Mouse (Mus musculus): Measurements from ENCODE around the gene Clec2i. TPM values are rescaled to one million over a fixed set of nuclear protein-coding genes. Genes with fewer than 3 reads are reported as not detected.
"Not testable (repeated sequence)": the region's sequence is repeated elsewhere in the genome, so short reads cannot be mapped to it uniquely, and the experiment has no call there.

Gene Clec2i
- polyA plus RNA-seq (2015; fragmentation: Nextera tagmentation; extraction: Ambion mirVana): 0.09 and 0.16 TPM in 2 replicates

GRCm38 (mm10) chr6:128887091-128887790 is at the start of gene Clec2i:
Gene Clec2i, plus strand, starts transcription at chr6:128887588.
- 53% methylated on average over 6 of the region's 6 CpGs for WGBS (ENCODE audit: insufficient replicate concordance)
- not testable (repeated sequence) for H3K9ac ChIP-seq; DNase-seq; H3K36me3 ChIP-seq; H3K27ac ChIP-seq; H3K9me3 ChIP-seq (replicated peaks); H3K4me3 ChIP-seq (replicated peaks); ATAC-seq (ENCODE audit: low read depth); H3K4me1 ChIP-seq (replicated peaks); H3K27me3 ChIP-seq
- peak within 1 kb of the TSS; percentile 23 for H3K4me2 ChIP-seq

GRCm38 (mm10) chr6:128838342-128839265 is 48.8 kb upstream of the Clec2i start:
- Histone ChIP-seq H3K9ac (peak overlapping the region; percentile 83), H3K27ac (peak overlapping the region; percentile 81), H3K4me3 (replicated peaks) (peak overlapping the region; percentile 80), H3K4me2 (peak overlapping the region; percentile 78), H3K9me3 (replicated peaks) (no peaks in the 10 kb centered on the region), H3K4me1 (replicated peaks) (peaks cover 54% of the 10 kb centered on the region), H3K36me3 (no peaks in the 10 kb centered on the region), H3K27me3 (no peaks in the 10 kb centered on the region)
- ATAC-seq (ENCODE audit: low read depth) (peak; percentile 75), DNase-seq (peak; percentile 80)
- WGBS (ENCODE audit: insufficient replicate concordance): under 1% methylated on average over 49 of the region's 49 CpGs

GRCm38 (mm10) chr6:128839266-128839771 is 48.1 kb upstream of the Clec2i start:
- Histone ChIP-seq H3K9me3 (replicated peaks) (no peaks in the 10 kb centered on the region), H3K9ac (peak overlapping the region; percentile 59), H3K27me3 (no peaks in the 10 kb centered on the region), H3K4me2 (peak overlapping the region; percentile 78), H3K27ac (peak overlapping the region; percentile 81), H3K4me3 (replicated peaks) (peak overlapping the region; percentile 80), H3K36me3 (no peaks in the 10 kb centered on the region), H3K4me1 (replicated peaks) (peaks cover 61% of the 10 kb centered on the region)
- under 1% methylated on average over 17 of the region's 17 CpGs for WGBS (ENCODE audit: insufficient replicate concordance)
- ATAC-seq (ENCODE audit: low read depth) (peak; percentile 37), DNase-seq (peak; percentile 78)

- 43% methylated on average over 7 of the region's 7 CpGs for WGBS (ENCODE audit: insufficient replicate concordance)
Observed at GRCm38 (mm10) chr6:128839921-128840320, 47.5 kb upstream of the Clec2i start.

GRCm38 (mm10) chr6:128840669-128841068 is 46.7 kb upstream of the Clec2i start:
- H3K36me3 ChIP-seq; H3K9ac ChIP-seq; DNase-seq; H3K9me3 ChIP-seq (replicated peaks); H3K4me2 ChIP-seq; ATAC-seq (ENCODE audit: low read depth); H3K4me3 ChIP-seq (replicated peaks); H3K27me3 ChIP-seq; H3K27ac ChIP-seq: not testable (repeated sequence)
- WGBS (ENCODE audit: insufficient replicate concordance): 44% methylated on average over 3 of the region's 3 CpGs
- H3K4me1 ChIP-seq (replicated peaks): peaks cover 66% of the 10 kb centered on the region

More at GRCm38 (mm10) chr6:128839921-128840320, 47.5 kb upstream of the Clec2i start:
- Histone ChIP-seq H3K36me3 (no peaks in the 10 kb centered on the region), H3K27me3 (no peaks in the 10 kb centered on the region), H3K9me3 (replicated peaks) (no peaks in the 10 kb centered on the region), H3K9ac (no peak overlapping the region; the same call in 1 of the 2 replicates), H3K4me2 (peak overlapping the region; percentile 78), H3K27ac (peak overlapping the region; percentile 81; the same call in 1 of the 2 replicates), H3K4me1 (replicated peaks) (peaks cover 66% of the 10 kb centered on the region), H3K4me3 (replicated peaks) (peak overlapping the region; percentile 80)
- ATAC-seq (ENCODE audit: low read depth) (no peak), DNase-seq (no peak)

- Histone ChIP-seq H3K4me3 (replicated peaks) (peak overlapping the region; percentile 77), H3K9ac (no peak overlapping the region), H3K4me1 (replicated peaks) (peaks cover 60% of the 10 kb centered on the region), H3K36me3 (no peaks in the 10 kb centered on the region), H3K27me3 (no peaks in the 10 kb centered on the region), H3K27ac (no peak overlapping the region), H3K9me3 (replicated peaks) (no peaks in the 10 kb centered on the region), H3K4me2 (peak overlapping the region; percentile 93)
- no peak for DNase-seq
- WGBS (ENCODE audit: insufficient replicate concordance): 30% methylated on average over 4 of the region's 4 CpGs
- no peak for ATAC-seq (ENCODE audit: low read depth)
Observed at GRCm38 (mm10) chr6:128841327-128842089, 45.9 kb upstream of the Clec2i start.

- WGBS (ENCODE audit: insufficient replicate concordance): 2% methylated on average over 20 of the region's 20 CpGs
- no peak for DNase-seq
- H3K9ac ChIP-seq: peak overlapping the region; percentile 78
Observed at GRCm38 (mm10) chr6:128842356-128842944, 44.9 kb upstream of the Clec2i start.

GRCm38 (mm10) chr6:128842945-128843478 is 44.4 kb upstream of the Clec2i start:
- peak; percentile 61 for ATAC-seq (ENCODE audit: low read depth)
- peak overlapping the region; percentile 77 for H3K4me3 ChIP-seq (replicated peaks)
- under 1% methylated on average over 44 of the region's 44 CpGs for WGBS (ENCODE audit: insufficient replicate concordance)

More at GRCm38 (mm10) chr6:128842356-128842944, 44.9 kb upstream of the Clec2i start:
- peak overlapping the region; percentile 93 for H3K4me2 ChIP-seq
- no peaks in the 10 kb centered on the region for H3K9me3 ChIP-seq (replicated peaks)
- peak overlapping the region; percentile 77 for H3K4me3 ChIP-seq (replicated peaks)
- H3K27me3 ChIP-seq: no peaks in the 10 kb centered on the region
- no peaks in the 10 kb centered on the region for H3K36me3 ChIP-seq
- ATAC-seq (ENCODE audit: low read depth): no peak
- peaks cover 52% of the 10 kb centered on the region for H3K4me1 ChIP-seq (replicated peaks)
- H3K27ac ChIP-seq: peak overlapping the region; percentile 73

GRCm38 (mm10) chr6:128843479-128843992 is 43.9 kb upstream of the Clec2i start:
- Histone ChIP-seq H3K4me3 (replicated peaks) (peak overlapping the region; percentile 77), H3K9me3 (replicated peaks) (no peaks in the 10 kb centered on the region), H3K4me1 (replicated peaks) (peaks cover 47% of the 10 kb centered on the region), H3K27ac (peak overlapping the region; percentile 77), H3K4me2 (peak overlapping the region; percentile 93), H3K27me3 (no peaks in the 10 kb centered on the region), H3K9ac (peak overlapping the region; percentile 78), H3K36me3 (no peaks in the 10 kb centered on the region)
- under 1% methylated on average over 22 of the region's 22 CpGs for WGBS (ENCODE audit: insufficient replicate concordance)
- ATAC-seq (ENCODE audit: low read depth): peak; percentile 2
- DNase-seq: peak; percentile 36

More at GRCm38 (mm10) chr6:128842945-128843478, 44.4 kb upstream of the Clec2i start:
- H3K36me3 ChIP-seq: no peaks in the 10 kb centered on the region
- peak overlapping the region; percentile 78 for H3K9ac ChIP-seq
- DNase-seq: peak; percentile 84
- H3K4me2 ChIP-seq: peak overlapping the region; percentile 93
- no peaks in the 10 kb centered on the region for H3K9me3 ChIP-seq (replicated peaks)
- peaks cover 47% of the 10 kb centered on the region for H3K4me1 ChIP-seq (replicated peaks)
- no peaks in the 10 kb centered on the region for H3K27me3 ChIP-seq
- peak overlapping the region; percentile 77 for H3K27ac ChIP-seq

- H3K9ac ChIP-seq: no peak overlapping the region
Observed at GRCm38 (mm10) chr6:128844131-128844530, 43.3 kb upstream of the Clec2i start.

More at GRCm38 (mm10) chr6:128844131-128844530, 43.3 kb upstream of the Clec2i start:
- Histone ChIP-seq H3K9me3 (replicated peaks) (no peaks in the 10 kb centered on the region), H3K4me1 (replicated peaks) (peaks cover 46% of the 10 kb centered on the region), H3K4me2 (peak overlapping the region; percentile 93), H3K27me3 (no peaks in the 10 kb centered on the region), H3K27ac (no peak overlapping the region), H3K4me3 (replicated peaks) (peak overlapping the region; percentile 77), H3K36me3 (no peaks in the 10 kb centered on the region)
- ATAC-seq (ENCODE audit: low read depth): no peak
- DNase-seq: no peak
- 40% methylated on average over 8 of the region's 8 CpGs for WGBS (ENCODE audit: insufficient replicate concordance)
